Mouse (Mus musculus) kidney, embryonic 14.5 days (tissue): Measurements from ENCODE around the gene Fads3. TPM values are rescaled to one million over a fixed set of nuclear protein-coding genes. Genes with fewer than 3 reads are reported as not detected.

ENCODE experiments used
- ATAC-seq: fragments of 200-750 bp; cut with Nextera tagmentation; 2 replicates; pipeline ENCODE4 v1.8.0; 2017; ENCODE audit warnings: moderate number of reproducible peaks, mild to moderate bottlenecking, moderate TSS enrichment, moderate library complexity; ENCODE audit not compliant: low FRiP score, low TSS enrichment
- H3K27ac ChIP-seq: fragments of 300-500 bp; sonication (generic); 2 replicates; pipeline ENCODE4 v1.5.1; 2014; ENCODE audit warnings: low read depth, mild to moderate bottlenecking, low read length, moderate library complexity, mixed read lengths
- H3K27me3 ChIP-seq: fragments of 300-500 bp; sonication (generic); 2 replicates; pipeline ENCODE4 v1.6.1; 2014; ENCODE audit warnings: mild to moderate bottlenecking, low read length; ENCODE audit not compliant: control insufficient read depth, insufficient read depth
- H3K36me3 ChIP-seq: fragments of 300-500 bp; sonication (generic); 2 replicates; pipeline ENCODE4 v1.6.1; 2014; ENCODE audit warnings: low read length, mixed read lengths; ENCODE audit not compliant: control insufficient read depth, insufficient read depth
- H3K4me1 ChIP-seq: fragments of 300-500 bp; sonication (generic); 2 replicates; pipeline ENCODE4 v1.6.1; 2014; ENCODE audit warnings: low read length, mixed read lengths; ENCODE audit not compliant: control insufficient read depth, insufficient read depth
- H3K4me2 ChIP-seq: fragments of 300-500 bp; sonication (generic); replicated peaks from 2 replicates; pipeline ENCODE4 v1.6.1; 2014; ENCODE audit warnings: low read depth, mild to moderate bottlenecking, low read length
- H3K4me3 ChIP-seq: fragments of 300-500 bp; sonication (generic); 2 replicates; pipeline ENCODE4 v1.5.1; 2014; ENCODE audit warnings: mild to moderate bottlenecking, low read length
- H3K9ac ChIP-seq: fragments of 300-500 bp; sonication (generic); 2 replicates; pipeline ENCODE4 v1.6.1; 2014; ENCODE audit warnings: low read depth, mild to moderate bottlenecking, low read length, moderate library complexity
- H3K9me3 ChIP-seq: fragments of 300-500 bp; sonication (generic); 2 replicates; pipeline ENCODE4 v1.6.1; 2016; ENCODE audit warnings: low read length; ENCODE audit not compliant: control insufficient read depth
- WGBS: fragments of 180-500 bp; shearing (Covaris S2); extraction: QIAGEN DNeasy Blood & Tissue Kit; methylation state at CpG from one replicate; pipeline ENCODE4 v1.1.7; 2014; 5-methylcytosine and 5-hydroxymethylcytosine counted together
- polyA plus RNA-seq: library from polyadenylated mRNA; unstranded; fragments of >200 nt; fragmentation: Nextera tagmentation; extraction: Ambion mirVana; gene quantifications from 2 replicates; pipeline ENCODE4 v1.2.1, GENCODE M21; 2014

Fads3 gene
- polyA plus RNA-seq, 1 experiment from 2014 or later = 10.4 TPM

- H3K4me3 ChIP-seq = no peak overlapping the region
Measured at GRCm38 (mm10) chr19:10042816-10043215, 1.4 kb downstream of the Fads3 start.

GRCm38 (mm10) chr19:10043643-10044042, 2.3 kb downstream of the Fads3 start:
- Histone ChIP-seq H3K4me1 (peaks cover 23% of the 10 kb centered on the region), H3K9ac (no peak overlapping the region), H3K36me3 (no peaks in the 10 kb centered on the region), H3K27ac (no peak overlapping the region), H3K4me3 (no peak overlapping the region), H3K27me3 (no peaks in the 10 kb centered on the region), H3K4me2 (no peak overlapping the region), H3K9me3 (no peaks in the 10 kb centered on the region)
- no peak for ATAC-seq

More at GRCm38 (mm10) chr19:10042816-10043215, 1.4 kb downstream of the Fads3 start:
- Histone ChIP-seq H3K4me2 (peak overlapping the region; percentile 78), H3K9me3 (no peaks in the 10 kb centered on the region), H3K27me3 (no peaks in the 10 kb centered on the region), H3K36me3 (no peaks in the 10 kb centered on the region), H3K27ac (no peak overlapping the region), H3K9ac (no peak overlapping the region), H3K4me1 (peaks cover 27% of the 10 kb centered on the region)
- no peak for ATAC-seq
- 88% methylated on average over 4 of the region's 4 CpGs for WGBS

GRCm38 (mm10) chr19:10045707-10046106, 4.3 kb downstream of the Fads3 start:
- no peak overlapping the region for H3K27ac ChIP-seq
- no peak overlapping the region for H3K9ac ChIP-seq
- H3K27me3 ChIP-seq = no peaks in the 10 kb centered on the region
- no peak overlapping the region for H3K4me3 ChIP-seq
- peaks cover 16% of the 10 kb centered on the region for H3K4me1 ChIP-seq
- no peaks in the 10 kb centered on the region for H3K36me3 ChIP-seq
- no peak for ATAC-seq
- no peak overlapping the region for H3K4me2 ChIP-seq
- 86% methylated on average over 2 of the region's 2 CpGs for WGBS
- H3K9me3 ChIP-seq = no peaks in the 10 kb centered on the region

GRCm38 (mm10) chr19:10046346-10046745, 5.0 kb downstream of the Fads3 start:
- Histone ChIP-seq H3K27ac (no peak overlapping the region), H3K4me2 (no peak overlapping the region), H3K9me3 (no peaks in the 10 kb centered on the region), H3K27me3 (no peaks in the 10 kb centered on the region), H3K4me1 (peaks cover 11% of the 10 kb centered on the region), H3K4me3 (no peak overlapping the region), H3K9ac (no peak overlapping the region), H3K36me3 (no peaks in the 10 kb centered on the region)
- no peak for ATAC-seq
- WGBS = 45% methylated on average over 4 of the region's 4 CpGs

GRCm38 (mm10) chr19:10046983-10047382, 5.6 kb downstream of the Fads3 start:
- Histone ChIP-seq H3K4me1 (peaks cover 10% of the 10 kb centered on the region), H3K9ac (no peak overlapping the region), H3K27ac (no peak overlapping the region), H3K9me3 (no peaks in the 10 kb centered on the region), H3K4me2 (no peak overlapping the region), H3K4me3 (no peak overlapping the region), H3K27me3 (no peaks in the 10 kb centered on the region), H3K36me3 (no peaks in the 10 kb centered on the region)
- 46% methylated on average over 3 of the region's 3 CpGs for WGBS
- no peak for ATAC-seq

GRCm38 (mm10) chr19:10049533-10049932, 8.2 kb downstream of the Fads3 start:
- H3K4me3 ChIP-seq = no peak overlapping the region
- no peak overlapping the region for H3K9ac ChIP-seq
- H3K9me3 ChIP-seq = no peaks in the 10 kb centered on the region
- no peak overlapping the region for H3K4me2 ChIP-seq
- no peaks in the 10 kb centered on the region for H3K27me3 ChIP-seq
- no peaks in the 10 kb centered on the region for H3K4me1 ChIP-seq
- no peak for ATAC-seq
- no peaks in the 10 kb centered on the region for H3K36me3 ChIP-seq
- H3K27ac ChIP-seq = no peak overlapping the region

- Histone ChIP-seq H3K4me1 (no peaks in the 10 kb centered on the region), H3K27ac (no peak overlapping the region), H3K9me3 (no peaks in the 10 kb centered on the region), H3K4me2 (no peak overlapping the region), H3K4me3 (no peak overlapping the region), H3K27me3 (no peaks in the 10 kb centered on the region), H3K9ac (no peak overlapping the region), H3K36me3 (no peaks in the 10 kb centered on the region; the same call in none of the 2 replicates)
- 71% methylated on average over 2 of the region's 2 CpGs for WGBS
- ATAC-seq = no peak
Measured at GRCm38 (mm10) chr19:10050438-10050837, 9.1 kb downstream of the Fads3 start.

- Histone ChIP-seq H3K4me2 (no peak overlapping the region), H3K36me3 (peaks cover 15% of the 10 kb centered on the region), H3K9me3 (no peaks in the 10 kb centered on the region), H3K4me1 (0 out of 2 replicates have a peak, but pooled peaks cover 5% of the 10 kb centered on the region), H3K4me3 (no peak overlapping the region), H3K27me3 (no peaks in the 10 kb centered on the region), H3K9ac (no peak overlapping the region), H3K27ac (no peak overlapping the region)
- ATAC-seq = no peak
- 94% methylated on average over 4 of the region's 4 CpGs for WGBS
Measured at GRCm38 (mm10) chr19:10052698-10053097, 11.3 kb downstream of the Fads3 start.

- ATAC-seq = no peak
- Histone ChIP-seq H3K36me3 (peaks cover 16% of the 10 kb centered on the region), H3K4me1 (0 out of 2 replicates have a peak, but pooled peaks cover 8% of the 10 kb centered on the region), H3K27me3 (no peaks in the 10 kb centered on the region), H3K27ac (no peak overlapping the region), H3K4me2 (no peak overlapping the region), H3K4me3 (no peak overlapping the region), H3K9ac (no peak overlapping the region), H3K9me3 (no peaks in the 10 kb centered on the region)
- 92% methylated on average over 10 of the region's 10 CpGs for WGBS
Measured at GRCm38 (mm10) chr19:10053692-10054260, 12.4 kb downstream of the Fads3 start.
